Mouse (Mus musculus) forebrain, postnatal 0 days (tissue): ENCODE measurements around the gene Gadd45a. TPM values are rescaled to one million over a fixed set of nuclear protein-coding genes. Genes with fewer than 3 reads are reported as not detected.
"Not testable (repeated sequence)": the region's sequence is repeated elsewhere in the genome, so short reads cannot be mapped to it uniquely, and the experiment has no call there.

Source experiments
- ATAC-seq: fragments of 200-750 bp; cut with Nextera tagmentation; 2 replicates; pipeline ENCODE4 v1.8.0; 2017; ENCODE audit warnings: mild to moderate bottlenecking, moderate library complexity
- DNase-seq: peaks from one replicate; pipeline ENCODE4 v3.0.0-alpha.2; 2015
- H3K27ac ChIP-seq: fragments of 300-500 bp; sonication (generic); 2 replicates; pipeline ENCODE4 v1.5.1; 2014; ENCODE audit warnings: low read depth, mild to moderate bottlenecking, antibody characterized with exemption, low read length, moderate library complexity, mixed read lengths
- H3K27me3 ChIP-seq: fragments of 300-500 bp; sonication (generic); 2 replicates; pipeline ENCODE4 v1.6.1; 2014; ENCODE audit warnings: mild to moderate bottlenecking, low read length, mixed read lengths; ENCODE audit not compliant: insufficient read depth
- H3K36me3 ChIP-seq: fragments of 300-500 bp; sonication (generic); 2 replicates; pipeline ENCODE4 v1.6.1; 2014; ENCODE audit warnings: mild to moderate bottlenecking, moderate library complexity; ENCODE audit not compliant: insufficient read depth
- H3K4me1 ChIP-seq: fragments of 300-500 bp; sonication (generic); 2 replicates; pipeline ENCODE4 v1.6.1; 2014; ENCODE audit warnings: antibody characterized with exemption; ENCODE audit not compliant: insufficient read depth
- H3K4me2 ChIP-seq: fragments of 300-500 bp; sonication (generic); 2 replicates; pipeline ENCODE4 v1.6.1; 2014; ENCODE audit warnings: low read depth, mild to moderate bottlenecking, moderate library complexity
- H3K4me3 ChIP-seq: fragments of 300-500 bp; sonication (generic); 2 replicates; pipeline ENCODE4 v1.5.1; 2014; ENCODE audit warnings: low read depth, low read length, mixed read lengths
- H3K9ac ChIP-seq: fragments of 300-500 bp; sonication (generic); 2 replicates; pipeline ENCODE4 v1.6.1; 2014; ENCODE audit warnings: mild to moderate bottlenecking
- H3K9me3 ChIP-seq: fragments of 300-500 bp; sonication (generic); 2 replicates; pipeline ENCODE4 v1.6.1; 2016; ENCODE audit warnings: low read length
- CTCF ChIP-seq: sonication (generic); IDR thresholded peaks from 2 replicates; pipeline ENCODE4 v1.5.1; 2016; ENCODE audit warnings: antibody characterized with exemption, control low read depth, low read depth
- whole genome bisulfite sequencing: fragments of 180-500 bp; shearing (Covaris S2); extraction: QIAGEN DNeasy Blood & Tissue Kit; methylation state at CpG from one replicate; pipeline ENCODE4 v1.1.7; 2014; 5-methylcytosine and 5-hydroxymethylcytosine counted together
- polyA plus RNA-seq: library from polyadenylated mRNA; unstranded; fragments of >200 nt; fragmentation: Nextera tagmentation; extraction: Ambion mirVana; gene quantifications from 2 replicates; pipeline ENCODE4 v1.2.1, GENCODE M21; 2015
- total RNA-seq: library from RNA; depleted of rRNA; stranded (reverse); fragments of >200 nt; gene quantifications from 2 replicates; pipeline ENCODE4 v1.2.3, GENCODE M21; 2014

The Gadd45a gene
- total and polyA plus RNA-seq, 2 experiments from 2014 or later = 7.8 to 7.9 TPM

DNA sequence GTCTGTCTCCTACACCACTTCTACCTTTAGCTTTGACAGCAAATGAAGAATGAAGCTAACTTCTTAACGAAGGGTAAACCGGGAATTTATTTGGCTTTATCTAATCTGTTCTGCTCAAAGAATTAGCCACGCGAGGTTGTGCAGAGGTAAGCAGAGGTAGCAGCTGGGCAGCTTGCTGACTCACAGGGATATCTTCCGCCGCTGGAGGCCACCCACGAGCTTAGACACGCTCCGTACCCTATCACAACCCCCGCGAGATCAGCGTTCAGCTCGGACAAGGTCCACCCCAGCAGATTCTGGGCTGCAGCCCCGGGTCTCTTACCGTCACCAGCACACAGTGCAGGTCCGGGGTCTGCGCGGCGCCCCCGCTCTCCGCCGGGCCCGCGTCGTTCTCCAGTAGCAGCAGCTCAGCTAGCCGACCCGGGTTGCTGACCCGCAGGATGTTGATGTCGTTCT, 873 bp downstream of the Gadd45a start:
- Histone ChIP-seq H3K4me2 (peak overlapping the region; percentile 87), H3K9ac (peak overlapping the region; percentile 62), H3K9me3 (no peaks in the 10 kb centered on the region), H3K27ac (peak overlapping the region; percentile 77), H3K36me3 (no peaks in the 10 kb centered on the region), H3K4me1 (peaks cover 6% of the 10 kb centered on the region; the same call in 1 of the 2 replicates), H3K4me3 (peak overlapping the region; percentile 73), H3K27me3 (no peaks in the 10 kb centered on the region)
- 2% methylated on average over 29 of the region's 29 CpGs for WGBS
- DNase-seq (peak; percentile 76), ATAC-seq (peak; percentile 82)
- TF ChIP-seq CTCF = peak; percentile 70

DNA sequence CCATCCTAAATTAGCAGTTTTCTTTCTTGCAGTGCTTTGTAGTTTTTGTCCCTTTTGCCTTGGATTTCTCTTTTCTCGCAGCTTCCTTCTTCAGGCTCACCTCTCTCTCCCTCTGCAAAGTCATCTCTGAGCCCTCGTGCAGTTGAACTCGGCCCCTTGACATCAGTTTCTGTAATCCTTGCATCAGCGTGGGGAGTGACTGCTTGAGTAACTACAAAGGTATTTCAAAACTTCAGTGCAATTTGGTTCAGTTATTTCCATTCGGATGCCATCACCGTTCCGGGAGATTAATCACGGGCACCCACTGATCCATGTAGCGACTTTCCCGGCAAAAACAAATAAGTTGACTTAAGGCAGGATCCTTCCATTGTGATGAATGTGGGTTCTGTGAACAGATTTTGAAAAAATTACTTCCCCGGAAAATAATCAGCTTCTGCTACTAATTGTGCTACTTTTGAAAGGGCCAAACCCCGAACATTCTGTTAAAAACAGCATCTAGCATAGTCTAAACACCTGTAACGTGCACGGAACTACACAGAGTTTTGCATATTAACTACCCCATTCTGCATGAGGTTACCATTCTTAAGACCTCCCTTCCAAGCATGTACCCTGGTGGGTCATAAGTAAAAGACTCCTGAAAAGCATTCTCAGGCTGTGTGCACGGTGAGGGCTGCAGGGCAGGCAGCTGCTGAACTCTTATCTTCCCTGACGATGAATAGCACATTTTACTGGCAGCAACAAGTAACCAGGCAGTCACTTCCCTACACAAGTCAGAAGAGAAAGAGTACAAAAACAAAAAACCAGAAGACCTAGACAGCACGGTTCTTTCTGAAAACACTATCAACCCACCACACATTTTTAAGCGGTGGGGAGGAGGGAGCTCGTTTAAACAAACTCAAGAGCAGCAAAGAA, 1.6 kb downstream of the Gadd45a start:
- Histone ChIP-seq H3K4me1 (peaks cover 6% of the 10 kb centered on the region; the same call in 1 of the 2 replicates), H3K9me3 (no peaks in the 10 kb centered on the region), H3K4me2 (peak overlapping the region; percentile 87), H3K4me3 (peak overlapping the region; percentile 73), H3K36me3 (no peaks in the 10 kb centered on the region), H3K27ac (no peak overlapping the region), H3K27me3 (no peaks in the 10 kb centered on the region; the same call in 1 of the 2 replicates), H3K9ac (peak overlapping the region; percentile 62; the same call in 1 of the 2 replicates)
- ATAC-seq (no peak), DNase-seq (no peak)
- 10% methylated on average over 19 of the region's 19 CpGs for WGBS
- no peak for TF ChIP-seq CTCF

DNA sequence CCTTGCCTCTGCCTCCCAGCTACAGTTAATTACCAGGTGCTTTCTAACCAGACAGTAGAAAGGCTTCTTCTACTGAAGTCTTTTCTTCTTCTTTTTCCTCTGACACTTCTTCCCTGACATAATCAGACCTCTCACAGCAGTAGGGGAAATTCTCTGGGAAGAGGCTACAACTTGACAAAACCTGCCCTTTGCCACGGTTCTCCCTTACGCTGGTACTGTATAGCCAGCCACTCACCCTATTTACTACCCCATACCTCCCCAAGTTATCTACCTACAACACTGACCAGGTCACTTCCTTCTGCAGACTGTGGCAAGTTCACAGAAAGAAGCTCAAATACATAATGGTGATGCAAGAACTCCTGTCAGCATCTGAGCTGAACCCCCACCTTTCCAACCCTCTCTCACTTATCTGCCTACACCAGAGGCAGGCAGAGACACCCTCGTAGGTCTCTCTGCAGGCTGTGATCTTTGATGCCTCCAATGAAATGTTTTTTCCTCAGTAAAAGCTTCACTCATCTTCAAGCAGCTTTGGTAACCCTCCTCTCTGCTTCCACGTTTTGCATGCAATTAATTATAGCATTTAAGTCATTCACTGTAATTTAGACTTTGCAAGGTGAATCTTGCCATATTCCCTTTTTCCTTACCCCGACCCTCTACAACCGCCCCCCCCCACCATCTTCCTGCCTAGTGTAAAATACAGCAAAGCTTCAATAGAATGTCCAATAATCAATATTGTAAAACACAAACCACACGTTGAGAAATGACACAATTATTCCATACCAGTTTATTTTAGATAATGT, 2.7 kb downstream of the Gadd45a start:
- Histone ChIP-seq H3K4me1 (peaks cover 6% of the 10 kb centered on the region; the same call in 1 of the 2 replicates), H3K4me3 (no peak overlapping the region), H3K4me2 (no peak overlapping the region), H3K9ac (no peak overlapping the region), H3K27me3 (no peaks in the 10 kb centered on the region; the same call in 1 of the 2 replicates), H3K36me3 (no peaks in the 10 kb centered on the region), H3K27ac (no peak overlapping the region), H3K9me3 (no peaks in the 10 kb centered on the region)
- DNase-seq (no peak), ATAC-seq (no peak)
- 57% methylated on average over 7 of the region's 7 CpGs for WGBS
- TF ChIP-seq CTCF = no peak

DNA sequence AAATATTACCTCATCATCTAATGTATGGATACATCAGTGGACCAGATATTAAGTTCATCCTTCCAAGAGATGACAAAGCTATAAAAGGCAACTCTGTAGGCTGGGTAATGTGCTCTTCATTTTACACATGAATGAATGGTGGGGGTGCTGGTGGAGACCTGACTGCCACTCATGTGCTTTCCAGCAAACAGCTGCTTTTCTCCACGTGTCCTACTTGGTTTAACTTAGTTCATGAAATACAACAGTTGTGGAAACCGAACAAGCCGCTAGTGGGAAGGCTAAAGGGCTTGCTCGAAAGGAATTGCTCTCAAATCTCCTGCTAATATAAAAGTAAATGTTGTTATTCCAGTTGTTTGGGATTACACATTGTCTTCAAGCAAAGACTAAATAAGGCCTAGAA, 3.7 kb downstream of the Gadd45a start:
- DNase-seq (no peak), ATAC-seq (no peak)
- Histone ChIP-seq H3K4me1 (peaks cover 6% of the 10 kb centered on the region; the same call in 1 of the 2 replicates), H3K36me3 (no peaks in the 10 kb centered on the region), H3K9me3 (no peaks in the 10 kb centered on the region), H3K27me3 (no peaks in the 10 kb centered on the region; the same call in 1 of the 2 replicates), H3K4me2 (no peak overlapping the region), H3K27ac (no peak overlapping the region), H3K4me3 (no peak overlapping the region), H3K9ac (no peak overlapping the region)
- WGBS = 74% methylated on average over 4 of the region's 4 CpGs
- TF ChIP-seq CTCF = no peak

DNA sequence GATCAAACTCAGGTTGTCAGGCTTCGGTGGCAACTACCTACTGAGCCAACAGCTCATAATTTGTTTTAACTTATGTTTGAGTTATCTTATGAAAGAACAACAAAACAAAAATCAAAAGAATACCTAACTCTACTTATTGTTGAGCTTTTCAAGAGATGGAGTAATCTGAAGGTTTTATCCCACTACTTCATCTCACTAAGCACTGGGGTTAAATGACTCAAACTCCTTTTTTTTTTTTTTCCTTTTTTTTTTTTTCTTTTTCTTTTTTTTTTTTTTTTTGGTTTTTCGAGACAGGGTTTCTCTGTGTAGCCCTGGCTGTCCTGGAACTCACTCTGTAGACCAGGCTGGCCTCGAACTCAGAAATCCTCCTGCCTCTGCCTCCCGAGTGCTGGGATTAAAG, 4.3 kb downstream of the Gadd45a start:
- not testable (repeated sequence) for ATAC-seq, H3K4me3 ChIP-seq, DNase-seq, H3K9ac ChIP-seq, H3K27ac ChIP-seq, H3K27me3 ChIP-seq, H3K4me2 ChIP-seq, H3K9me3 ChIP-seq, H3K36me3 ChIP-seq, H3K4me1 ChIP-seq
- 95% methylated on average over 3 of the region's 4 CpGs for WGBS

DNA sequence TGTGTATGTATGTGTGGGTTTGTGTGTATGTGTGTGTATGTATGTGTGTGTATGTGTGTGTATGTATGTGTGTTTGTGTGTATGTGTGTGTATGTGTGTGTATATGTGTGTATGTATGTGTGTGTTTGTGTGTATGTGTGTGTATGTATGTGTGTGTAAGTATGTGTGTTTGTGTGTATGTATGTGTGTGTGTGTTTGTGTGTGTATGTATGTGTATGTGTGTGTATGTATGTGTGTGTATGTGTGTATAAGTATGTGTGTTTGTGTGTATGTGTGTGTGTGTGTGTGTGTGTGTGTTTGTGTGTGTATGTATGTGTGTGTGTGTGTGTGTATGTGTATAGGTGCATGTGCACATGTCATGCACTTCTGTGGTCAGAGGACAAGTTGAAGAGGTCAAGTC, 4.7 kb downstream of the Gadd45a start:
- H3K4me2 ChIP-seq, H3K27me3 ChIP-seq, DNase-seq, H3K4me1 ChIP-seq, H3K36me3 ChIP-seq, H3K4me3 ChIP-seq, H3K27ac ChIP-seq, H3K9me3 ChIP-seq, ATAC-seq, H3K9ac ChIP-seq: not testable (repeated sequence)

DNA sequence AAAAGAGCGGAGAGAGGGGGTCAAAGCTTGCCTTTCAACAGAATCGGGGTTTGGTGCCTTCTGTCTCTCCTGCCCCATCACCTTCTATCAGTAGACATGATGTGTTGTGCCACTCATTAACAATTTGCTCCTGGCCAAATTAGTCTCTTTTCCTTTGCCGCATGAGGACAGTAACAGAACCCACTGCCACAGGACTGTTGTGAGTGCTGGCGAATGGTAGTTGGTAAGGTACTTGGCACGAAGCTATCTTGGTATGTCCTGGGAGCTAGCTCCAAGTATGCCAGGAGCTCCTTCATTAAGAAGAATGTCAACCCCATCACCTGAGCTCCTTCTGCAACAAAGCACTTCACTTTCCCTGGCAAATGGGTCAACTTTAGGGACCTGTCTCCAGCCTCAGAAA, 6.4 kb downstream of the Gadd45a start:
- no peak overlapping the region for H3K4me2 ChIP-seq
- H3K27me3 ChIP-seq = no peaks in the 10 kb centered on the region; the same call in 1 of the 2 replicates
- WGBS = 38% methylated on average over 5 of the region's 5 CpGs
- H3K27ac ChIP-seq = no peak overlapping the region
- H3K4me1 ChIP-seq = peaks cover 5% of the 10 kb centered on the region; the same call in 1 of the 2 replicates
- TF ChIP-seq CTCF = no peak
- ATAC-seq (no peak), DNase-seq (no peak)
- H3K36me3 ChIP-seq = no peaks in the 10 kb centered on the region
- no peak overlapping the region for H3K9ac ChIP-seq
- H3K4me3 ChIP-seq = no peak overlapping the region
- H3K9me3 ChIP-seq = no peaks in the 10 kb centered on the region
